Mouse (Mus musculus) stomach, embryonic 16.5 days (tissue): ENCODE measurements at regions not wholly inside any gene's neighbourhood (a gene's known extent, or its start where the extent isn't known, plus 50 kb on each side); places are given as distances from the start of the nearest gene placed in this dataset.

Experiments used
- ATAC-seq: fragments of 200-750 bp; cut with Nextera tagmentation; 2 replicates; pipeline ENCODE4 v1.8.0; 2017; ENCODE audit warnings: moderate number of reproducible peaks, moderate TSS enrichment; ENCODE audit not compliant: insufficient read depth, low FRiP score
- H3K27ac ChIP-seq: fragments of 300-500 bp; sonication (generic); 2 replicates; pipeline ENCODE4 v1.5.1; 2014; ENCODE audit warnings: low read length
- H3K27me3 ChIP-seq: fragments of 300-500 bp; sonication (generic); 2 replicates; pipeline ENCODE4 v1.6.1; 2014; ENCODE audit warnings: low read length, control low read depth, mixed read lengths; ENCODE audit not compliant: control insufficient read depth, insufficient read depth
- H3K36me3 ChIP-seq: fragments of 300-500 bp; sonication (generic); 2 replicates; pipeline ENCODE4 v1.6.1; 2014; ENCODE audit warnings: low read length; ENCODE audit not compliant: control insufficient read depth, insufficient read depth
- H3K4me1 ChIP-seq: fragments of 300-500 bp; sonication (generic); 2 replicates; pipeline ENCODE4 v1.6.1; 2014; ENCODE audit warnings: low read length, control low read depth, mixed read lengths; ENCODE audit not compliant: control insufficient read depth, insufficient read depth
- H3K4me2 ChIP-seq: fragments of 300-500 bp; sonication (generic); 2 replicates; pipeline ENCODE4 v1.6.1; 2014; ENCODE audit warnings: low read depth, low read length, mixed read lengths
- H3K4me3 ChIP-seq: fragments of 300-500 bp; sonication (generic); replicated peaks from 2 replicates; pipeline ENCODE4 v1.5.1; 2014; ENCODE audit warnings: mild to moderate bottlenecking, low read length
- H3K9ac ChIP-seq: fragments of 300-500 bp; sonication (generic); 2 replicates; pipeline ENCODE4 v1.6.1; 2014; ENCODE audit warnings: low read length
- H3K9me3 ChIP-seq: fragments of 300-500 bp; sonication (generic); replicated peaks from 2 replicates; pipeline ENCODE4 v1.6.1; 2016; ENCODE audit warnings: low read length, control low read depth; ENCODE audit not compliant: control insufficient read depth
- WGBS: fragments of 180-500 bp; shearing (Covaris S2); extraction: QIAGEN DNeasy Blood & Tissue Kit; methylation state at CpG from one replicate; pipeline ENCODE4 v1.1.7; 2014; 5-methylcytosine and 5-hydroxymethylcytosine counted together

DNA sequence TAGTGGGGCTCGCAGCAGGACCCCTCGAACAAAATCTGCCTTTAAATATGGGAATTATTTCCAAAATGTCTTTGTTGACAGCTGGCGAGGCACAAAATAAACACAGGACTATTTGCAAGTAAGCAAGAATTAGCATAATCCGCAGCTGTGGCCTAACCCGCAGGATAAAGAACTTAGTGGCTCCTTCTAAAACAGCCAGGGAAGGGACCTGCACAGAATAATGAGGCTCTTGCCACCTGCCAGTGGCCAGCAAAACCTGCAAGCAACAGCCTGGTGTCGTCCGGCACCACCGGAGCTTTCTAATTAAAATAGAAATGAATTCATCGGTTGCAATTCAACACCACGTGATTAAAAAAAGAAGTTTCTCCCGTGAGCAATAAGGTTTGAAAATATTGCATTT, 389.4 kb downstream of the Tmem132b start:
- H3K4me1 ChIP-seq = no peaks in the 10 kb centered on the region
- H3K27me3 ChIP-seq = no peaks in the 10 kb centered on the region
- H3K4me2 ChIP-seq = no peak overlapping the region
- no peaks in the 10 kb centered on the region for H3K36me3 ChIP-seq
- ATAC-seq = no peak
- H3K4me3 ChIP-seq = no peak overlapping the region
- no peaks in the 10 kb centered on the region for H3K9me3 ChIP-seq
- no peak overlapping the region for H3K9ac ChIP-seq
- H3K27ac ChIP-seq = no peak overlapping the region
- WGBS = 26% methylated on average over 11 of the region's 11 CpGs

DNA sequence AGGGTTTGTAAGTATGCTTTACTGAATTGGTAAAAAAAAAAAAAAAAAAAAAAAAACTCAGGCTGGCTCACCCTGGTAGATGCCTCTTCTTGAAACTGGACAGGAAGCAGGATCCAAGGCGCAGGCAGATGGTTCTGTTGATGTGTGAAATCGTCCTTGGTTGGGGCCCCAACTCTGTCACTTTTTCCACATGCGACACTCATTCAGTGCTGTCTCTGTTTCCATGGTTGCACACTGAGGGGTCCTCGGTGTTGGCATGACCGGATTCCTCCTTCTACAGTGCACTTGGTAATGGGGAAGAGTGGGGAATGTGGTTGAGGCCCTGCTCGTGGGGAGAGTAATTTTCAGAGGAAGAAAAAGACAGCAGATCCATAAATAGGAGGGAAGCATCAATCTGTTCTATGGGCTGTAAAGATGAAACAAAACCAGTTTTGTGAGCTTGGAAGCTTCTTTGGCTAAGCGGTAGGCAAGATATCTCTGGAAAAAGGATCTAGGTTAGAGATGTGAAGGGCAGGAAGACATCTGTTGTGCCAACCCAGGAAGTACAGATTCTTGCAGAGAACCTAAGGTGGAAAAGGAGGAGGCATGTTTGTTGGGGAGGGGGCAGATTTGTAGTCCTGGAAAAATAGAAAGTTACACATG, 394.4 kb downstream of the Tmem132b start:
- Histone ChIP-seq H3K4me2 (no peak overlapping the region), H3K9me3 (no peaks in the 10 kb centered on the region), H3K27me3 (no peaks in the 10 kb centered on the region), H3K4me1 (no peaks in the 10 kb centered on the region), H3K27ac (no peak overlapping the region), H3K36me3 (no peaks in the 10 kb centered on the region), H3K9ac (no peak overlapping the region), H3K4me3 (no peak overlapping the region)
- WGBS = 71% methylated on average over 7 of the region's 7 CpGs
- no peak for ATAC-seq

DNA sequence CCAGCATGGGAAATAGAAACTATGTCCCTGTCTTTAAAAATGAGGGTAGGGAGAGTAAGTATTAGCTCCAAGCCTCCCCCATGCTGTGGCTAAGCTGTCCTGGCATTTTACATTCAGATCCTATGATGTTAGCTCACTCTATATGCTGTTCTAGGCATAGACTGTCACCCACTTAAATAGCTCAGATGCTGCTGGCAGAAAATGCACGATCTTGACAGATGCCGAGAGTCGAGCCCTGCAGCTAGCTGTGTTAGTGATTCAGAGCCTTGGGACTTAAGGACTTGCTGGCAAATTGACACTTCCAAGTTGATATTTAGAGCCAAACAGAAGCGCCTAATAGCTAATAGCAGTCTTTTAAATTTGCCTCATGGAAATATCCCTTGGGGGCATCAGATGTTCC, 399.9 kb downstream of the Tmem132b start:
- Histone ChIP-seq H3K27me3 (no peaks in the 10 kb centered on the region), H3K4me1 (no peaks in the 10 kb centered on the region), H3K9ac (no peak overlapping the region), H3K4me2 (no peak overlapping the region), H3K4me3 (no peak overlapping the region), H3K36me3 (no peaks in the 10 kb centered on the region), H3K9me3 (no peaks in the 10 kb centered on the region), H3K27ac (no peak overlapping the region)
- ATAC-seq = no peak
- WGBS = 78% methylated on average over 4 of the region's 4 CpGs

DNA sequence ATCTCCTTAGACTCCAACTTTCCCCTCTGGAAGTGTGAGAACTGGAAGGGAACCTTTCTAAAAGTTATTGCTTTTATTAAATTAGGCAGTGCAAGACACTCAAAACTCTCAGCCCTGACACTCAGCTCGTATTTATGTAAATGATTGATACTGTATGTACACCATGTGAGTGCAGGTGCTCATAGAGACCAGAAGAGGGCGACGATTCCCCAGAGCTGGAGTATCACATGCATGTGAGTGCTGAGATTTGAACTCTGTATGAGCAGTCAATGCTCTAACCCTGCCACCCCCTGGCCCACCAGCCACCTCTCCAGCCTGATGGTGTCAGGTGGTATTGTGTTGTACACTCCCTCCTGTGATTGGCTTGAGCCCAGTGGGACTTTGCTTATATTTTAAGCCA, 407.8 kb downstream of the Tmem132b start:
- Histone ChIP-seq H3K4me2 (no peak overlapping the region), H3K4me3 (no peak overlapping the region), H3K9ac (no peak overlapping the region), H3K27me3 (no peaks in the 10 kb centered on the region), H3K36me3 (no peaks in the 10 kb centered on the region), H3K27ac (no peak overlapping the region), H3K9me3 (peaks cover 5% of the 10 kb centered on the region; the same call in 1 of the 2 replicates), H3K4me1 (no peaks in the 10 kb centered on the region)
- 85% methylated on average over 3 of the region's 3 CpGs for WGBS
- ATAC-seq = no peak

DNA sequence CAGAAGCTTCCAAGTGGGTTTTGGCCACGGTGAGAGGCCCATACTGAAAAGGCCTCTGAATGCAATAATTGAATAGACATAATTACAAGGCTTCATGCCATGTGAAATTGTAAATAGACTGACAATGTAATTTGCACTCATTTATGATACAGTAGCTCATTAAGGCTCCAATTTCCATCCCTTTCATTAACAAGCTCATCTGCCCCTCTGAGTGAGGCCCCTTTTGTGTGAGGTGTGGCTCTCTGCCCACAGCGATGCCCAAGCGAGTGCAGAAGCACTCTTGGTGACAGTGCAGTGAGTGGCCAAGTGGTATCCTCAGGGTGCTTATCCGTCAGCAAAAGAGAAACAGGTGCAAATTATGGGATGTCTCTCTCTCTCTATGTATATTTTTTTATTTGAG, 415.2 kb downstream of the Tmem132b start:
- Histone ChIP-seq H3K4me1 (no peaks in the 10 kb centered on the region), H3K27ac (no peak overlapping the region), H3K4me3 (no peak overlapping the region), H3K9me3 (no peaks in the 10 kb centered on the region), H3K4me2 (no peak overlapping the region), H3K9ac (no peak overlapping the region), H3K36me3 (no peaks in the 10 kb centered on the region), H3K27me3 (no peaks in the 10 kb centered on the region)
- ATAC-seq = no peak
- WGBS = 83% methylated on average over 4 of the region's 4 CpGs

DNA sequence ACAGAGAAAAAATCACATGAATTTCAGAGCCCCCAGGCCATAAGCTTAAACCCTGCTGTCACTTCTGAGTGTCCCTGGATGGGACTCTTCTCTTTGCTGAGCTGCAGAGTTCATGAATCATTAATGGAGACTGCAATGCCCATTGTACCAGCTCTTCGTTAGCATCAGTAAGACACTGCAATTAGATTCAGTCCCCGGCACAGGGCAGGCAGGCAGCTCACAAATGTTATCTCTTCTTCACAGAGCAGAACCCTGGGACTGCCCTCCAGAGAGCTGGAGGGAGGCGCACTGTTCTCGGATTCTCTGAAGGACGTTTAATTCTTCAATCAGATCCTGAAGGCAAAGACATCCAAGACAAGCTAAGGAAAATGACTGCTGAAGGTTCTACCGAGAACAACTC, 420.1 kb downstream of the Tmem132b start:
- Histone ChIP-seq H3K4me3 (no peak overlapping the region), H3K27me3 (no peaks in the 10 kb centered on the region), H3K4me1 (no peaks in the 10 kb centered on the region), H3K27ac (no peak overlapping the region), H3K9me3 (no peaks in the 10 kb centered on the region), H3K4me2 (no peak overlapping the region), H3K9ac (no peak overlapping the region), H3K36me3 (no peaks in the 10 kb centered on the region)
- WGBS = 71% methylated on average over 6 of the region's 6 CpGs
- no peak for ATAC-seq

DNA sequence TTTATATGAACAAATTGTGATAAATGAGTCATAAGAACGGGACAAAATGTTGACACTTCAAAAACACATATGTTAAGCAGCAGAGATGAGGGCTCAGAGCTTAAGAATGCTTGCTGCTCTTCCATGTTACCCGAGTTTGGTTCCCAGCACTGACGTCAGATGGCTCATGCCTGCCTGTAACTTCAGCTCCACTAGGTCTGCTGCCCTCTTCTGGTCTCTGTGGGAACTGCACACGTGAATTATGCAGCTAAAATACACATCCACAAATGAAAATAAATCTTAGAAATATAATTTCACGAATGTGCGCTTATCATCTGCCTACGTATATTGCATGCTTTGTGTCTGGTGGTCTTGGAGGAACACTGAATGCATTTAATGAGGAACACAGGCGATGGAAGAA, 432.5 kb downstream of the Tmem132b start:
- no peak overlapping the region for H3K4me3 ChIP-seq
- H3K27ac ChIP-seq = no peak overlapping the region
- H3K36me3 ChIP-seq = no peaks in the 10 kb centered on the region
- ATAC-seq = no peak
- H3K27me3 ChIP-seq = no peaks in the 10 kb centered on the region
- H3K9ac ChIP-seq = no peak overlapping the region
- H3K4me1 ChIP-seq = no peaks in the 10 kb centered on the region
- no peaks in the 10 kb centered on the region for H3K9me3 ChIP-seq
- WGBS = 64% methylated on average over 8 of the region's 8 CpGs
- H3K4me2 ChIP-seq = no peak overlapping the region

DNA sequence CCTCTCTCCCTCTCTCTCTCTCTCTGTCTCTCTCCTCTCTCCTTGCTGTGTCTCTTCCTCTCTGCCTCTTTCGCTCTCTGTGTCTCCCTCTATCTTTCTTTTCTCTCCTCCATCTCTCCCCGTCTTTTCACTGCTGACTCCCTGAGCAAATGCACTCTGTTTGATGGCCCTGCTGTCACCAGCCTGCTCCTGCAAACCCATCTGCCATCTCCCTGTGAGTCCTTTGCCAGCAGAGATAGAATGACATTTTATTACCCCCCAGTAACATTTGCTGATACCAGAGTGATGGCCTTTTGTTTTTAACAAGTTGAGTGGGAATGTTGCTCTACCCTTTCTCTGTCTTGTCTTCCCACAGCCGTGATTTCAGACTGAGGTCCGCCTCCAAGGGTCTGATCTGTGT, 436.6 kb downstream of the Tmem132b start:
- Histone ChIP-seq H3K27me3 (no peaks in the 10 kb centered on the region), H3K4me3 (no peak overlapping the region), H3K4me2 (no peak overlapping the region), H3K36me3 (no peaks in the 10 kb centered on the region), H3K4me1 (no peaks in the 10 kb centered on the region), H3K9ac (no peak overlapping the region), H3K9me3 (no peaks in the 10 kb centered on the region), H3K27ac (no peak overlapping the region)
- 71% methylated on average over 4 of the region's 4 CpGs for WGBS
- no peak for ATAC-seq

DNA sequence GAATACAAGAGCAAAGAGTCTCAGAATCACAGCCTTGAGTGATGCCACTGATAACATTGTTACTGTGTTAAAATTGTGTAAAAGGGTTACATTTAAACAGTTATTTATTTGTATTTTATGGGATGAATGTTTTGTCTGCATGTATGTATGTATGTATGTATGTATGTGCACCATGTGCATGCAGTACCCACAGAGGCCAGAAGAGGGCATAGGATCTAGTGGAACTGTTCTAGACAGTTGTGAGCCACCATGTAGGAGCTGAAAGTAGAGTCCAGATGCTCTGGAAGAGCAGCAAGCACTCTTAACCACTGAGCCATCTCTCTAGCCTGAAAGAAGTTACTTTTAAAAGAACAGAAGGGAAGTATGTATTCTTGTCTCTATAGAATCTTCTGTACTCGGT, 442.5 kb downstream of the Tmem132b start:
- Histone ChIP-seq H3K9ac (no peak overlapping the region), H3K9me3 (peaks cover 3% of the 10 kb centered on the region), H3K36me3 (no peaks in the 10 kb centered on the region), H3K4me3 (no peak overlapping the region), H3K27me3 (no peaks in the 10 kb centered on the region), H3K4me2 (no peak overlapping the region), H3K27ac (no peak overlapping the region), H3K4me1 (no peaks in the 10 kb centered on the region)
- no peak for ATAC-seq
- WGBS = 69% methylated on average over 1 of the region's 1 CpGs

DNA sequence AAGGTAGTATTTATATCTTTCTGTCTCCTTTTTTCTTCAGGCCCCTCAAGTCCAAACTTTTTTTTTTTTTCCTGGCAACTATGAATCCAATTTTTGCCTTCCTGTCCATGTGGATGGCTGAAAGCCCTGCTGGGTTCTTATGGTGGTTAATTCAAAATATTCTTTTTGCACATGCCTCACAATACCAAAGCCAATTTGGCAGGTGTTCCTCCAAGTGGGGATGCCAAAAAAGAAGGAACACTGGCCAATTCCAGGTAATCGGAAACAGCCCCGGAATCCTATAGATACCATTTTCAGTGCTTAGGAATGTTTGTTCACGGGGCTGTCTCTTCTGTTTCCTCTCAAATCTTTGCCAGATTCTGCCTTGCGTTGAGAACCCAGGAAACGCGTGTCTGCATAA, 448.2 kb downstream of the Tmem132b start:
- 83% methylated on average over 6 of the region's 6 CpGs for WGBS
- H3K4me1 ChIP-seq = no peaks in the 10 kb centered on the region
- H3K4me2 ChIP-seq = no peak overlapping the region
- H3K4me3 ChIP-seq = no peak overlapping the region
- no peaks in the 10 kb centered on the region for H3K27me3 ChIP-seq
- H3K36me3 ChIP-seq = no peaks in the 10 kb centered on the region
- H3K9me3 ChIP-seq = peaks cover 3% of the 10 kb centered on the region; the same call in 1 of the 2 replicates
- ATAC-seq = no peak
- no peak overlapping the region for H3K27ac ChIP-seq
- H3K9ac ChIP-seq = no peak overlapping the region
